Mouse (Mus musculus): ENCODE data around the gene Ireb2. TPM values are rescaled to one million over a fixed set of nuclear protein-coding genes. Genes with fewer than 3 reads are reported as not detected.

Gene Ireb2
- polyA plus RNA-seq, 1 experiment from 2014 or later = 46.0 TPM

DNA sequence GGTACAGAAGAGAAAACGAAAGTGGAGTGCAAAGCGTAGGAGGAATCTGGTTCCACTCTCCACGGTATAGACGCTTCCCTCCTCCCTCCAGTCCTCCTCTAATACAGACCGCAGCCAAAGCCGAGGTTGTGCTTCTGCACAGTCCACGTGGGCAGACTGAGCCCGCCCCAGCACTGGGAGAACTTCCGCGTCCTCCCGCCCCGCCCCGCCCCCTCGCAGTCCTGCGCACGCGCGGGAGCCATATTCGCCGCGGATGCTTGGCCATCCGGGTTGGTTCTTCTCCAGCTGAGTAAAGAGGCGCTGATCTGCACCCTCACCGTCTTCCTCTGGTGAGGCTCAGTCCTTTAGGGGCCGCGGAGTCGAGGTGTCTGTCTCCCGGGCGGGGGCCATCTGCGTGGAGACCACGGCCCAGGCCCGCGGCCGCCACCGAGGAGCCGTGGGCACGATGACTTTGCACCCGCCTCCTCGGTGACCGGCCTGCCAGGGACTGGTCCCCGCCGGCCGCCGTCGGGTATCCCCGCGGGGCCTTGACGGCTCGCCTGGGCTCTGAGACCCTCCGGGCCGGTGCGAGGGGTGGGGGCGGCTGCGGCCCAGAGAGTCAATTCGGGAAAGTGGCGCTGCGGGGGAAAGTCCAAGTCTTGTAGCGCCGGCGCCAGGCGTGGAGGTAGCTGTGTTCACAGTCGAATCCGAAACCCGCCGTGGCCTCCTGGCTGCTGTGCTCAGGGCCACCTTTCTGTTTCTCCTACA, 87.2 kb downstream of the Ireb2 start, which contains the start of the genes Psma4 and AY074887:
Gene Psma4 (plus strand): TSS at position 216 of the 747 bp plus-strand sequence.
Gene AY074887 (minus strand): TSS at position 424 of the 747 bp plus-strand sequence.
- H3K4me1 ChIP-seq = peaks cover 14% of the 10 kb centered on the region
- H3K36me3 ChIP-seq (replicated peaks) = peaks cover 38% of the 10 kb centered on the region
- peak; percentile 98 for DNase-seq (ENCODE audit: low spot score)
- H3K27me3 ChIP-seq (replicated peaks; ENCODE audit: low read depth, poor library complexity, severe bottlenecking) = no peaks in the 10 kb centered on the region
- H3K27ac ChIP-seq (replicated peaks) = peak within 1 kb of the TSS; percentile 93
- H3K4me3 ChIP-seq = peak within 1 kb of the TSS; percentile 95
- under 1% methylated on average over 65 of the region's 65 CpGs for WGBS
- no peaks in the 10 kb centered on the region for H3K9me3 ChIP-seq

DNA sequence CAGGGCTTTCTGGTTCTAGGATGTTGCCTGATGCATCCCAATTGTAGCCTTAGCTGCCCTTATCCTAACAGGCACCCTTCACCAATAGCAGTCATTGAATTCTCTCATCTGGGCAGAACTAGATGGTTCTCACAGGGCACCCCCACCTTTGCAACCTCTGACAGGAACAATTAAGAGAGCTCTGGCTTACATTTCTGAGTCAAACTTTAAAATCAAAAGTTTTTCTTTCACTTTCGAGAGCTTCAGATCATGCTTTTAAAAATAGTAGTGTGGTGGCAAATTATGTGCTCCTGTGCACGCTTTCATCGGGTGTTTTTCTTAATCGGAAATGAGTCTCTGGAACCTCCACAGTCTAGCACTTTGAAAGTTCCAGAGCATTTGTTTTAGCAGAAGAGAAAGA, 97.5 kb downstream of the Ireb2 start:
- no peak for DNase-seq (ENCODE audit: low spot score)
- no peaks in the 10 kb centered on the region for H3K9me3 ChIP-seq
- no peaks in the 10 kb centered on the region for H3K27me3 ChIP-seq (replicated peaks; ENCODE audit: low read depth, poor library complexity, severe bottlenecking)
- no peaks in the 10 kb centered on the region for H3K4me1 ChIP-seq
- no peak overlapping the region for H3K4me3 ChIP-seq
- H3K36me3 ChIP-seq (replicated peaks) = peaks cover 46% of the 10 kb centered on the region
- WGBS = 97% methylated on average over 4 of the region's 4 CpGs
- H3K27ac ChIP-seq (replicated peaks) = no peak overlapping the region

Other genes with a start within 250 kb of the Ireb2 start
- gene Acsbg1, start 201.9 kb upstream of the Ireb2 start, polyA plus RNA-seq (2016; fragmentation: Nextera tagmentation; extraction: Ambion mirVana) = 2.7 and 3.6 TPM in 2 replicates
- gene Dnaja4, start 164.9 kb upstream of the Ireb2 start, polyA plus RNA-seq (2016; fragmentation: Nextera tagmentation; extraction: Ambion mirVana) = 3.2 and 3.5 TPM in 2 replicates
- gene Wdr61, start 129.3 kb upstream of the Ireb2 start, polyA plus RNA-seq (2016; fragmentation: Nextera tagmentation; extraction: Ambion mirVana) = 182 and 188 TPM in 2 replicates
- gene Crabp1, start 99.0 kb upstream of the Ireb2 start, polyA plus RNA-seq (2016; fragmentation: Nextera tagmentation; extraction: Ambion mirVana) = 1,341 and 1,562 TPM in 2 replicates
- 4.9 and 5.7 TPM in 2 replicates for gene Hykk, start 53.5 kb downstream of the Ireb2 start, polyA plus RNA-seq (2016; fragmentation: Nextera tagmentation; extraction: Ambion mirVana)
- 333 and 338 TPM in 2 replicates for gene Psma4, start 87.0 kb downstream of the Ireb2 start, polyA plus RNA-seq (2016; fragmentation: Nextera tagmentation; extraction: Ambion mirVana)
- gene AY074887, start 87.2 kb downstream of the Ireb2 start, polyA plus RNA-seq (2016; fragmentation: Nextera tagmentation; extraction: Ambion mirVana) = 1.2 and 1.5 TPM in 2 replicates
- 1.00 and 1.4 TPM in 2 replicates for gene Chrna5, start 117.1 kb downstream of the Ireb2 start, polyA plus RNA-seq (2016; fragmentation: Nextera tagmentation; extraction: Ambion mirVana)
- 3.1 and 5.0 TPM in 2 replicates for gene Chrna3, start 162.8 kb downstream of the Ireb2 start, polyA plus RNA-seq (2016; fragmentation: Nextera tagmentation; extraction: Ambion mirVana)
- gene Chrnb4, start 185.0 kb downstream of the Ireb2 start, polyA plus RNA-seq (2016; fragmentation: Nextera tagmentation; extraction: Ambion mirVana) = 1.3 and 1.9 TPM in 2 replicates